Mouse (Mus musculus) stomach, embryonic 14.5 days (tissue): ENCODE measurements at regions not wholly inside any gene's neighbourhood (a gene's known extent, or its start where the extent isn't known, plus 50 kb on each side); places are given as distances from the start of the nearest gene placed in this dataset.

Experiments used
- ATAC-seq: fragments of 200-750 bp; cut with Nextera tagmentation; 2 replicates; pipeline ENCODE4 v1.8.0; 2017; ENCODE audit warnings: low read depth, moderate TSS enrichment; ENCODE audit not compliant: insufficient number of reproducible peaks, insufficient read depth, low FRiP score
- H3K27ac ChIP-seq: fragments of 300-500 bp; sonication (generic); 2 replicates; pipeline ENCODE4 v1.5.1; 2014; ENCODE audit warnings: mild to moderate bottlenecking, low read length, moderate library complexity, mixed read lengths
- H3K27me3 ChIP-seq: fragments of 300-500 bp; sonication (generic); 2 replicates; pipeline ENCODE4 v1.6.1; 2014; ENCODE audit warnings: low read length, control low read depth, mixed read lengths; ENCODE audit not compliant: control insufficient read depth, insufficient read depth
- H3K36me3 ChIP-seq: fragments of 300-500 bp; sonication (generic); 2 replicates; pipeline ENCODE4 v1.6.1; 2014; ENCODE audit warnings: mild to moderate bottlenecking, control low read depth, low read length, moderate library complexity, mixed read lengths; ENCODE audit not compliant: control insufficient read depth, insufficient read depth
- H3K4me1 ChIP-seq: fragments of 300-500 bp; sonication (generic); 2 replicates; pipeline ENCODE4 v1.6.1; 2014; ENCODE audit warnings: low read length, control low read depth, mixed read lengths; ENCODE audit not compliant: control insufficient read depth, insufficient read depth
- H3K4me2 ChIP-seq: fragments of 300-500 bp; sonication (generic); replicated peaks from 2 replicates; pipeline ENCODE4 v1.6.1; 2014; ENCODE audit warnings: low read depth, low read length, control low read depth
- H3K4me3 ChIP-seq: fragments of 300-500 bp; sonication (generic); 2 replicates; pipeline ENCODE4 v1.5.1; 2014; ENCODE audit warnings: low read depth, low read length, control low read depth
- H3K9ac ChIP-seq: fragments of 300-500 bp; sonication (generic); replicated peaks from 2 replicates; pipeline ENCODE4 v1.6.1; 2014; ENCODE audit warnings: low read depth, mild to moderate bottlenecking, control low read depth, low read length, moderate library complexity, mixed read lengths
- H3K9me3 ChIP-seq: fragments of 300-500 bp; sonication (generic); 2 replicates; pipeline ENCODE4 v1.6.1; 2016; ENCODE audit warnings: low read depth, low read length, control low read depth; ENCODE audit not compliant: control insufficient read depth
- WGBS: fragments of 180-500 bp; shearing (Covaris S2); extraction: QIAGEN DNeasy Blood & Tissue Kit; methylation state at CpG from one replicate; pipeline ENCODE4 v1.1.7; 2014; 5-methylcytosine and 5-hydroxymethylcytosine counted together

DNA sequence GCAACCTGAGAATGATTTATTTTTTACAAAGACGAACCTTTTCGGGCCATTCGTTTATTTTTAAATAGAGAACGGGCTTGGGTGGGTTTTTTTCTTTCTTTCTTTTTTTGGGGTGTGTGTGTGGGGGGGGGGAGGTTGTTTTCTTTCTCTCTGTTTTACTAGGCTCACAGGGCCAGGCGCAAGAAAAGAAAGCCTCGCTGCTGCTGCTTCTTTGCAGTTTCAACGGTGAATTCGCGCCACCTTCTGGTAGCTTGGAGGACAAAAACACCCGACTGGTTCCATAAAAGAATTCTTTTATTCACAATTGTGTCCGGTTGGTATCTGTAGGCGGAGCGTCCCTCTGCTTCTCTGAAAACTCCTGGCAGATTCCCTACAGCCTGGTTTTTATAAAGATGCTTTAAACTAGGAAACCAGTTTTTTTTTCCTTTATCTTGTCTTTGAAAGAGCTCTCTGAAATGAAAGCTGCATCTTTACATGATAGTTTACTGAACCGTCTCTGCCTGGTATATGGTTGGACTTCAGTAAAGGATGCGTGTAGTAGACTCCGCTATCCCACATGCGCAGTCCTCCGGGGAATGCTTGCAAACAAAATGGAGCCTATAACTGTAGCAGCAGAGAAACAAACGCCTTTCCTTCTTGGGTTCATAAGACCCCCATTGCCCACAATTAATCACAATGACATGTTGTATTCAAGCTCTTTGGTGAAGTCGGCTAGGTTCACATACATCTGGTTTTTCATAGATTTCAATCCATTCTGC, 151.9 kb downstream of the Insig2 start:
- no peak overlapping the region for H3K4me3 ChIP-seq
- no peaks in the 10 kb centered on the region for H3K4me1 ChIP-seq
- peaks cover 19% of the 10 kb centered on the region for H3K27me3 ChIP-seq
- no peak overlapping the region for H3K27ac ChIP-seq
- no peak overlapping the region for H3K4me2 ChIP-seq
- ATAC-seq, result peak; percentile 63; the same call in 1 of the 2 replicates
- no peaks in the 10 kb centered on the region for H3K36me3 ChIP-seq
- no peaks in the 10 kb centered on the region for H3K9me3 ChIP-seq
- 16% methylated on average over 20 of the region's 20 CpGs for WGBS
- no peak overlapping the region for H3K9ac ChIP-seq

DNA sequence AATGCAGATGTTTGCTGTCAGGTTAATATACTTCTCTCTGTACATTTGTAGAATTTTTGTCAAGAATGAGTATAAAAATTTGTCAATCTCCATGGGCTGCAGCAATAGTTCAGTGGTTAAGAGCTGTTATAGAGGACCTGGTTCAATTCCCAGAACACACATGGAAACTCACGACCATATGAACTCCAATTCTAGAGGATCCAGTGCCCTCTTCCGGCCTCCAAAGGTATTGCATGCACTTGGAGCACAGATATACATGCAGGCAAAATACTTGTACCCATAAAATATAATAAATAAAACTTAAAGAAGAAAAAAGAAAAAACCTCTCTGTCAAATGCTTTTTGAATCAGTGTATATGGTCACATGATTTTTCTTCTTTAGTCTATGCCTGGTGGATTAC, 143.5 kb downstream of the Insig2 start:
- WGBS, result 39% methylated on average over 2 of the region's 2 CpGs
- H3K27me3 ChIP-seq, result no peaks in the 10 kb centered on the region
- H3K4me1 ChIP-seq, result no peaks in the 10 kb centered on the region
- H3K4me3 ChIP-seq, result no peak overlapping the region
- H3K9ac ChIP-seq, result no peak overlapping the region
- no peaks in the 10 kb centered on the region for H3K9me3 ChIP-seq
- no peak overlapping the region for H3K27ac ChIP-seq
- H3K36me3 ChIP-seq, result no peaks in the 10 kb centered on the region
- no peak for ATAC-seq
- H3K4me2 ChIP-seq, result no peak overlapping the region

DNA sequence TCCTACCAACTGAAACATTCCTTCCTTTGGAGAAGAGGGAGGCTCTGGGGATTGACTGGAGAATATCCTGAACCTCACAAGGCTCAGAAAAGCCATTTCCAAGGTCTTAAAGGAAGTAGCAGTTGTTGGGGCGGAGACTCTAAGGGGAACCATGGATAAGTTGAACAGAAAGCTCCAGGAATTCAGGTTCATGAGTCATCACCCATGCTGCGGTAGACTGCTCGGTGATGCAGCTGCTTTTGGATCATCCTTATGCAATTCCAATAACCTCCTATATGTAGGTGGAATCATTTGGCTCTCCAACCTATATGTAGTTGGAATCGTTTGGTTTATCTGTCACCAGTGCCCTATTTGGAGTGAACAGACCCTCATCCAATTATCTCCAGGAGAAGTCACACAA, 137.6 kb downstream of the Insig2 start:
- WGBS, result 87% methylated on average over 4 of the region's 4 CpGs
- ATAC-seq, result no peak
- H3K4me2 ChIP-seq, result no peak overlapping the region

DNA sequence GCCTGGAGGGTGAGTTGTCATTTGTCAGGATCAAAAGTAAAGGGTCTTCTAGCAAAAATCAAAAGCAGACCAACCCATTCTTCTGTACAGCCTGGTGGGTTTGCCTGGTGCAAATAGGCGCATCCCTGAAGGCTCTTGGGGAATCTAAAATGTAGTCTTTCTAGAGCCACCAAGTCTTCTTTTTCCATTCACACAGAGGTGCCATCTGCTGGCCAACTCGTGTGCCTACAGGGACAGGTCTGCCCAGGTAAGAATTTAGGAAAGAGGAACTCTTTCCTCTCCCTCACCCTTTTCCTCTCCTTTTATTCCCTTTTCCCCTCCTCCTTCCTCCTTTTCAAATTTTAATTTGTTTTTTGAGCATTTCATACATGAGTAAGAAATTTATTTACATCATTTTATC, 116.5 kb downstream of the Insig2 start:
- H3K27ac ChIP-seq, result no peak overlapping the region
- no peak for ATAC-seq
- no peaks in the 10 kb centered on the region for H3K36me3 ChIP-seq
- H3K9ac ChIP-seq, result no peak overlapping the region
- no peak overlapping the region for H3K4me3 ChIP-seq
- no peak overlapping the region for H3K4me2 ChIP-seq
- no peaks in the 10 kb centered on the region for H3K9me3 ChIP-seq
- no peaks in the 10 kb centered on the region for H3K4me1 ChIP-seq
- 24% methylated on average over 2 of the region's 2 CpGs for WGBS
- no peaks in the 10 kb centered on the region for H3K27me3 ChIP-seq

More for the DNA sequence above, 137.6 kb downstream of the Insig2 start:
- Histone ChIP-seq H3K4me3 (no peak overlapping the region), H3K27me3 (no peaks in the 10 kb centered on the region), H3K4me1 (no peaks in the 10 kb centered on the region), H3K36me3 (no peaks in the 10 kb centered on the region), H3K27ac (no peak overlapping the region), H3K9me3 (no peaks in the 10 kb centered on the region), H3K9ac (no peak overlapping the region)

DNA sequence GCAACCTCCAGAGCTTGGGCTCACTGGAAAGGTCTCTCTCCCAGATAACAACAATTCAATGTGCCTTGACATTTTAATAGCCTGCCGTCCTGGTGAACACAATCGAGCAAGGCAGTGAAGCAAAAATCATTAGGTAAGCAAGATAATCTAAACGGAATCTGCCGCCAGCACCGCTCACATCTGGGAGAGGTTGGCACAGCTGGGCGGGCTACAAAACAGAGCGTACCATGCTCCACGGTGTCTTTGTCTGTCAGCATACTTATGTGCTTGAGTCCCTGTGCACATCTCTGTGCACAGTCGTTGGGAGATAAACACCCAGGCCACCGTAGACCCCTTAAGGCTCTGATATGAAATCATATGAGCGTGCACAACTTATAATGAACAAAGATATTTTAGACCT, 108.1 kb downstream of the Insig2 start:
- no peak overlapping the region for H3K4me3 ChIP-seq
- H3K36me3 ChIP-seq, result no peaks in the 10 kb centered on the region
- H3K27ac ChIP-seq, result no peak overlapping the region
- WGBS, result 62% methylated on average over 11 of the region's 11 CpGs
- no peak for ATAC-seq
- no peaks in the 10 kb centered on the region for H3K9me3 ChIP-seq
- no peak overlapping the region for H3K4me2 ChIP-seq
- no peak overlapping the region for H3K9ac ChIP-seq
- no peaks in the 10 kb centered on the region for H3K27me3 ChIP-seq
- 0 out of 2 replicates have a peak, but pooled peaks cover 6% of the 10 kb centered on the region for H3K4me1 ChIP-seq

DNA sequence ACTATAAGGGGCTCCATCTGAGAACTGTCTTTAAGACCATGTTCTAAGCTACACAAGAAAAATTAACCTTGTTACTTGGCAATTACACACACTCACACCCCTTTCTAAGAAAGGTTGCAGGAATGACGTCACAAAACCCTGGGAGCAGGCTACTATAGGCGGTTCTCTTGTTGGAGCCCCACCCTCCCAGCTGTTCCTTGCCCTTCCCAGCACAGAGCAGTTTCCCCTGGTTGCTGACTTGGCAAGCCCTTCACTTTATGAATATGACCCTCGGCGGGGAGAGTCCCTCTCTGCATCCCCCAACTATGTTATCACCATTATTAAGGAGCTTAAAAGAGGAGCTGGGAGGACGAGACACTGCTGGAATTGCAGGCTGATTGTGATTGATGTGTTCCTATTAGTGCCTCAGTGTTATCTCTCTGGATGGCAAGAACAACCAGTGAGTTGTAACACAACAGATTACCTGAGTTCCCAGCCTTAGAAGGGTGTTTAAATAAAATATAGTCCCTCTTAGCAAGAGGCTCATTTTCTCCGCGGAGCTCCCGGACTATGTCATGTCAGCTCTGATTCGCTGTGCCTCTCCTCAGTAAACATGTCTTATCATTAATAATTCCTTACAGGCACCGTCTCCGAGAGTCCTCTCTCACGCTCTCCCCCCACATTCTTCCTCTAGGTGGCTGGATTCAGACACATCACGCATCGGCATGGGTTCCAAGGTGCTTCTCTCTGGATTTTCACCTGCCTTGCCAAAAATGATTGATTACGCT, 105.7 kb downstream of the Insig2 start:
- no peak overlapping the region for H3K27ac ChIP-seq
- WGBS, result 17% methylated on average over 15 of the region's 15 CpGs
- no peak overlapping the region for H3K9ac ChIP-seq
- H3K9me3 ChIP-seq, result no peaks in the 10 kb centered on the region
- ATAC-seq, result peak; percentile 58; the same call in 1 of the 2 replicates
- H3K4me1 ChIP-seq, result 0 out of 2 replicates have a peak, but pooled peaks cover 6% of the 10 kb centered on the region
- H3K27me3 ChIP-seq, result no peaks in the 10 kb centered on the region
- no peaks in the 10 kb centered on the region for H3K36me3 ChIP-seq
- peak overlapping the region; percentile 14; the same call in 1 of the 2 replicates for H3K4me2 ChIP-seq
- no peak overlapping the region for H3K4me3 ChIP-seq

DNA sequence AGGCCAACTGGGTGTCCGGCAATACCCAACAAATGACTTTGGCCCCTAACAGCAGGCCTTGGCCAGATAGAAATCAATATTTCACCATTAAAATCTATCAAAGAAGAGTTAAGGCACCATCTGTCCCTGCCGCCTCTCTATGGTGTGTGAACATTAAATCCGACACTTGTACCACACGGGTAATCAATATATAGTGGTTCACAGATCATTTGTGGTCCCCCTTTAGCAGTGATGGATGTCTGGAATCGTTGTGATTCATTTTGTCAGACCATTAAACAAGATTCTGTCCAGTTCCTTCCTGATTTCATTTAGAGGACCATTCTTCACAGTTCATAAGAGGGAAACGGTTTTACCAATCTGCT, 105.2 kb downstream of the Insig2 start:
- H3K9me3 ChIP-seq, result no peaks in the 10 kb centered on the region
- H3K27me3 ChIP-seq, result no peaks in the 10 kb centered on the region
- WGBS, result 35% methylated on average over 6 of the region's 6 CpGs
- ATAC-seq, result no peak
- H3K4me2 ChIP-seq, result peak overlapping the region; percentile 14; the same call in 1 of the 2 replicates
- H3K4me3 ChIP-seq, result no peak overlapping the region
- no peak overlapping the region for H3K27ac ChIP-seq
- H3K36me3 ChIP-seq, result no peaks in the 10 kb centered on the region
- 0 out of 2 replicates have a peak, but pooled peaks cover 6% of the 10 kb centered on the region for H3K4me1 ChIP-seq
- no peak overlapping the region for H3K9ac ChIP-seq

DNA sequence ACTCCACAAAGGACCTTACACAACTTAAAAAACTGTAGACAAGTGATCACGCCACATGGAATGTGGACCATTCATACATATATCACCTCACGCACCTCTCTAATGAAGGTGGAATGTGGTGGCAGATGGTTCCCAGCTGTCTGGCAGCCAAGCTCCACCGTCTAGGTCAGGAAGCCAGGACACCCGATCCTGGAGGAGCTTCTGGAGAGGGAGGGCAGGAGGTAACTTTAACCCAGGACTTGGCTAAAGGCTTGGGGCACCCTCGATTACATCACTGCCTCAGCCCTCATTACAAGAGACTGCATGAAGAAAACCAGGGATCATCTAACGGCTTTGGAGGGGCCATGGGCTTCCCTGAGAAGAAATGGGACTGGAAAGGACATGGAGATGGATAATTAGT, 88.8 kb downstream of the Insig2 start:
- Histone ChIP-seq H3K9me3 (no peaks in the 10 kb centered on the region), H3K27ac (no peak overlapping the region), H3K4me2 (no peak overlapping the region), H3K9ac (no peak overlapping the region), H3K4me3 (no peak overlapping the region), H3K36me3 (no peaks in the 10 kb centered on the region), H3K27me3 (no peaks in the 10 kb centered on the region), H3K4me1 (no peaks in the 10 kb centered on the region)
- no peak for ATAC-seq
- 37% methylated on average over 6 of the region's 6 CpGs for WGBS
